Mouse (Mus musculus) lung, embryonic 15.5 days (tissue): Measurements from ENCODE around the gene Peli1. TPM values are rescaled to one million over a fixed set of nuclear protein-coding genes. Genes with fewer than 3 reads are reported as not detected.

Experiments used
- ATAC-seq: fragments of 200-750 bp; cut with Nextera tagmentation; 2 replicates; pipeline ENCODE4 v1.8.0; 2017; ENCODE audit warnings: moderate number of reproducible peaks, borderline replicate concordance; ENCODE audit not compliant: low FRiP score, low TSS enrichment; ENCODE audit errors: extremely low read depth
- H3K27ac ChIP-seq: fragments of 300-500 bp; sonication (generic); 2 replicates; pipeline ENCODE4 v1.5.1; 2015; ENCODE audit warnings: moderate library complexity, mild to moderate bottlenecking, inconsistent platforms
- H3K27me3 ChIP-seq: fragments of 300-500 bp; sonication (generic); 2 replicates; pipeline ENCODE4 v1.6.1; 2015; ENCODE audit warnings: inconsistent platforms
- H3K36me3 ChIP-seq: fragments of 300-500 bp; sonication (generic); 2 replicates; pipeline ENCODE4 v1.6.1; 2015; ENCODE audit warnings: inconsistent platforms
- H3K4me1 ChIP-seq: fragments of 300-500 bp; sonication (generic); 2 replicates; pipeline ENCODE4 v1.6.1; 2015; ENCODE audit warnings: inconsistent platforms
- H3K4me2 ChIP-seq: fragments of 300-500 bp; sonication (generic); 2 replicates; pipeline ENCODE4 v1.6.1; 2015; ENCODE audit warnings: inconsistent platforms, mild to moderate bottlenecking, moderate library complexity
- H3K4me3 ChIP-seq: fragments of 300-500 bp; sonication (generic); 2 replicates; pipeline ENCODE4 v1.5.1; 2015; ENCODE audit warnings: mild to moderate bottlenecking, inconsistent platforms
- H3K9ac ChIP-seq: fragments of 300-500 bp; sonication (generic); 2 replicates; pipeline ENCODE4 v1.6.1; 2015; ENCODE audit warnings: inconsistent platforms
- H3K9me3 ChIP-seq: fragments of 300-500 bp; sonication (generic); 2 replicates; pipeline ENCODE4 v1.6.1; 2016; ENCODE audit warnings: inconsistent platforms
- WGBS: fragments of 180-500 bp; shearing (Covaris S2); methylation state at CpG from one replicate; pipeline ENCODE4 v1.1.7; 2015; 5-methylcytosine and 5-hydroxymethylcytosine counted together
- polyA plus RNA-seq: library from polyadenylated mRNA; unstranded; fragments of >200 nt; fragmentation: Nextera tagmentation; extraction: Ambion mirVana; gene quantifications from 2 replicates; pipeline ENCODE4 v1.2.1, GENCODE M21; 2015

Gene Peli1
- polyA plus RNA-seq, 1 experiment from 2014 or later: 55.3 TPM

DNA sequence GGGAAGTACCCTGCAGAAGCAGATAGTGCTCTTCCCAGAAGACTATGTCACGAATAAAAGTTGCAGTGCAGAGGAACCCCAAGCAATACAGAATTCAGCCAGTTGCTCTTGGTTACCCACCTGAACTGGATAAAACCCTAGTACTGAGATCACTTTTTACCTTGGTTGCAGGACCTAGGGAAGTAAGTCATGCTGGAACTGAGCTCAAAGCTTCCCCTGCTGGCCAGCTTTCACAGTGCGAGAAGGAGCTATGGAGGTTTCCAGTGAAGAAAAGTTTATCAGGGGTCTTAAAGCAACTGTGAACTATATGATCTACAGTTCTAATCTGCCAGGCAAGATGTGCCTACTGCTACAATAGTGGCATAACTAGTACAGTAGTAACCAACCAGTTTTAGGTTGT is 5.5 kb downstream of the Peli1 start:
- Histone ChIP-seq H3K9me3 (no peaks in the 10 kb centered on the region), H3K4me3 (no peak overlapping the region), H3K9ac (no peak overlapping the region), H3K4me1 (peaks cover 14% of the 10 kb centered on the region), H3K36me3 (no peaks in the 10 kb centered on the region), H3K4me2 (no peak overlapping the region), H3K27me3 (no peaks in the 10 kb centered on the region), H3K27ac (no peak overlapping the region)
- ATAC-seq: no peak
- 96% methylated on average over 2 of the region's 2 CpGs for WGBS

GRCm38 (mm10) chr11:21098457-21098856 is 7.4 kb downstream of the Peli1 start:
- H3K4me2 ChIP-seq: no peak overlapping the region
- no peaks in the 10 kb centered on the region for H3K36me3 ChIP-seq
- ATAC-seq: no peak
- H3K27me3 ChIP-seq: no peaks in the 10 kb centered on the region
- H3K4me3 ChIP-seq: no peak overlapping the region
- WGBS: 72% methylated on average over 2 of the region's 2 CpGs
- H3K4me1 ChIP-seq: peaks cover 12% of the 10 kb centered on the region
- H3K9me3 ChIP-seq: no peaks in the 10 kb centered on the region
- no peak overlapping the region for H3K9ac ChIP-seq
- H3K27ac ChIP-seq: no peak overlapping the region

GRCm38 (mm10) chr11:21100704-21101103 is 9.6 kb downstream of the Peli1 start:
- Histone ChIP-seq H3K27ac (no peak overlapping the region), H3K4me1 (peaks cover 17% of the 10 kb centered on the region; the same call in 1 of the 2 replicates), H3K4me2 (no peak overlapping the region), H3K4me3 (no peak overlapping the region), H3K36me3 (no peaks in the 10 kb centered on the region), H3K27me3 (no peaks in the 10 kb centered on the region), H3K9me3 (no peaks in the 10 kb centered on the region), H3K9ac (no peak overlapping the region)
- no peak for ATAC-seq
- WGBS: 92% methylated on average over 1 of the region's 1 CpGs

GRCm38 (mm10) chr11:21101286-21101685 is 10.2 kb downstream of the Peli1 start:
- no peaks in the 10 kb centered on the region for H3K9me3 ChIP-seq
- no peak overlapping the region for H3K4me2 ChIP-seq
- H3K4me3 ChIP-seq: no peak overlapping the region
- H3K4me1 ChIP-seq: peaks cover 17% of the 10 kb centered on the region; the same call in 1 of the 2 replicates
- no peak overlapping the region for H3K27ac ChIP-seq
- whole genome bisulfite sequencing: 76% methylated on average over 4 of the region's 4 CpGs
- H3K9ac ChIP-seq: no peak overlapping the region
- no peaks in the 10 kb centered on the region for H3K27me3 ChIP-seq
- ATAC-seq: no peak
- H3K36me3 ChIP-seq: no peaks in the 10 kb centered on the region

DNA sequence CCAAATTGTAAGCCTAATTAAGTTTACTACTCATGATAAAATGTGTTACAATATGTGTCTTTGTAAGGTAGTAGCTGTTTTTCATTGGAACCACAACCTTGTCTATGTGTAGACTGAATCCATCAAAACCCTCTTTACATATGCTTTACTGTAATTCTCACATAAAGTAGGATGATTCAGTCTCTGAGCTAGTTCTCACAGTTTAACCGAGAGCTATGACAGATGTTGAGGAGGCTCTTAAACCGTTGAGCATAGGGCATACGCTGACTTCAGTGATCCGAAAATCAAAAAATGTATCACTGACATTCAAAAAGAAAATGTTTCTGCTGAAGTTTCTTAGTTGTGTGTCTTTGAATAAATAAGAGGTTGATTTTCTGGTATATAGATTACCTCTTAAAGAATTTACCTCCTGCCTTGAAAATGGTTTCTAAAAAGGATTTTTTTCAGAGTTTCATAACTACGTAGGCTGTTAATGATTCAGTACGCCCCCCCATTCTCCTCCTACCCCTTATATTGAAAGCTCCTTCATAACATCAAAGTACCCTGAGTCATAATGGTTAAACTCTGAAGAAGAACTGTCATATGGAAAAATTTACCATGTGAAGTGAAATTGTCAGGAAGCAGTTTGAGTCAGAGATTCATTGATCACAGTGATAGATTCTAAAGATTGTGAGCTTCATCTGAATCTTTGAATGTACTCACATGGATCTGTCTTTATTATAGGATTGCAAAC is 11.3 kb downstream of the Peli1 start:
- no peak overlapping the region for H3K4me3 ChIP-seq
- no peak overlapping the region for H3K4me2 ChIP-seq
- no peaks in the 10 kb centered on the region for H3K27me3 ChIP-seq
- no peak overlapping the region for H3K27ac ChIP-seq
- H3K9ac ChIP-seq: no peak overlapping the region
- H3K36me3 ChIP-seq: 0 out of 2 replicates have a peak, but pooled peaks cover 3% of the 10 kb centered on the region
- 81% methylated on average over 6 of the region's 6 CpGs for WGBS
- H3K4me1 ChIP-seq: peaks cover 17% of the 10 kb centered on the region; the same call in 1 of the 2 replicates
- no peaks in the 10 kb centered on the region for H3K9me3 ChIP-seq
- no peak for ATAC-seq

DNA sequence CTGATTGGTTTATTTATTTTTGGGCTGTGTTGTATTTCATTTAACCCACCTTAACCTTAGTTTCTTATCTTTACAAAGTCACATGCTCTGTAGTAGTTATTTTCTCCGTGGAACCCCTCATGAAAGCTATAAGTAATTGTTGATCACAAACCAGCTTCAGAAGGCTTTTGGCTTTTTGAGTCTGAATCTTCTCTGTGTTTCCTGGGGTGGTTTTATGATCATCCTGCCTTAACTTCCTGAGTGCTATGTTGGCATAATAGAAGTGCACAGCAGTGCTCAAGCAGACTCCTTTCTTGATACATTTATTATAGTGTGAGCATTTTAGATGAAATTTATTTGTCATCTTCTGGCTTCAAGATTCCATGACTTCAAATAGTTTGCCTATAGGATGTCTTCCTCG is 12.1 kb downstream of the Peli1 start:
- no peak for ATAC-seq
- Histone ChIP-seq H3K4me2 (no peak overlapping the region), H3K27me3 (no peaks in the 10 kb centered on the region), H3K9ac (no peak overlapping the region), H3K4me3 (no peak overlapping the region), H3K27ac (no peak overlapping the region), H3K4me1 (peaks cover 16% of the 10 kb centered on the region; the same call in 1 of the 2 replicates), H3K9me3 (no peaks in the 10 kb centered on the region), H3K36me3 (0 out of 2 replicates have a peak, but pooled peaks cover 3% of the 10 kb centered on the region)
- WGBS: 67% methylated on average over 2 of the region's 2 CpGs

DNA sequence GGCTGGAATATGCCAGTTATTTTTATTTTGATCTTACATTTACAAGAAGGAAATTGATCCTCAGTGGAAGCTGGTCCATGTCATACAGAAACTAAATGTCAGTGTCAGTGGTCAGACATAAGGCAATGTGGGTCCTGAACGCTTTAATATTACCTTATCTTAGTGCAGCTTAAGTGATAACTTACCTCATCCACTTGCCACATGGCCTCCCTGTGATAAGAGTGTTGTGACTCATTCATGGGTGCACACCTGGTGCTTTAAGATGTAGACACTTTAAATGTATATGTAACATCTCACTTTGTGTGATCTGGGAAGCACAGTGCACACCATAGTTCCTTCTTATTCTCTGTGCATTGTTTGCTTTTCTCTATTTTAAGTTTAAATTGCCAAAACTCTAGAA is 14.3 kb downstream of the Peli1 start:
- no peak for ATAC-seq
- Histone ChIP-seq H3K27me3 (no peaks in the 10 kb centered on the region), H3K4me2 (no peak overlapping the region), H3K4me3 (no peak overlapping the region), H3K36me3 (0 out of 2 replicates have a peak, but pooled peaks cover 3% of the 10 kb centered on the region), H3K9ac (no peak overlapping the region), H3K4me1 (peaks cover 17% of the 10 kb centered on the region; the same call in 1 of the 2 replicates), H3K27ac (no peak overlapping the region), H3K9me3 (no peaks in the 10 kb centered on the region)
- WGBS: 48% methylated on average over 1 of the region's 1 CpGs

DNA sequence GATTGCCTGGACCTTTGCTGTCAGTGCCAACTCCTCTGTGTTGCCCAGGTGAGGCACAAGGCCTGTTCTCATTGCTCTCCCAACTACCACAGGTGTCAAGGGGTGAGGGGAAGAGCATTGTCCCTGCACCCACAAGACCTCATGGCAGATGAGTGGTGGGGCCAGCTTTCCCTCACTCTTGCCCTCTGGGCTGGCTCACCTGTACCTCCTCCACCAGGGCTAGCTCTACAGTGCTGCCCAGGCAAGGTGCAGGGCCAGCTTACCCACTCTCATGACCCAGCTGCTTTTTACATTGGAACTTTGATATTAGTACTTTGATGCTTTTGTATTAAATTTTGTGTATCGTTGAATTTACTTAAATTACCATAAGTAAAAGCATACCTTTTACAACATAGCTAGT is 16.0 kb downstream of the Peli1 start:
- Histone ChIP-seq H3K27ac (no peak overlapping the region), H3K36me3 (0 out of 2 replicates have a peak, but pooled peaks cover 3% of the 10 kb centered on the region), H3K9me3 (no peaks in the 10 kb centered on the region), H3K4me2 (no peak overlapping the region), H3K27me3 (no peaks in the 10 kb centered on the region), H3K4me3 (no peak overlapping the region), H3K9ac (no peak overlapping the region), H3K4me1 (peaks cover 17% of the 10 kb centered on the region; the same call in 1 of the 2 replicates)
- no peak for ATAC-seq
- 98% methylated on average over 1 of the region's 1 CpGs for WGBS

DNA sequence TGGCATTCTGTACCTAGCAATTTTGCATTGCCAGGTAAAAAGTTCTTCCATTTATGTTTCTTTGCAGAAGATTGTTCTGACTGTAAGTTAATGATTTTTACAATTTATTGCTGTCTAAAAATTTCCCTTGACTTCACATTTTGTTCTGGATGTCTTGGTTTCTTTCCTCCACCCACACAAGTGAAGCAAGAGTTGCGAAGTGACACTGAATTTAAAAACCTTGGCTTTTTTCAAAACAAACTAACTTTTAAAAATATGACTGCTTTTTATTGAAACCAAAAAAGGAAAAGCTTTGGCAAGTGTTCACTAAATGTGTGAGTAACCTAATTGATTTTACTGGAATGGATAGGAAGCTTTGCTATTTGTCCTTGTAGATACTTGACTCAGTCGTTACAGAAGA is 18.2 kb downstream of the Peli1 start:
- no peak for ATAC-seq
- WGBS: 84% methylated on average over 2 of the region's 2 CpGs
- H3K27ac ChIP-seq: no peak overlapping the region
- no peak overlapping the region for H3K4me3 ChIP-seq
- no peaks in the 10 kb centered on the region for H3K27me3 ChIP-seq
- H3K4me1 ChIP-seq: peaks cover 17% of the 10 kb centered on the region; the same call in 1 of the 2 replicates
- H3K36me3 ChIP-seq: 0 out of 2 replicates have a peak, but pooled peaks cover 3% of the 10 kb centered on the region
- H3K9me3 ChIP-seq: no peaks in the 10 kb centered on the region
- no peak overlapping the region for H3K4me2 ChIP-seq
- H3K9ac ChIP-seq: no peak overlapping the region

DNA sequence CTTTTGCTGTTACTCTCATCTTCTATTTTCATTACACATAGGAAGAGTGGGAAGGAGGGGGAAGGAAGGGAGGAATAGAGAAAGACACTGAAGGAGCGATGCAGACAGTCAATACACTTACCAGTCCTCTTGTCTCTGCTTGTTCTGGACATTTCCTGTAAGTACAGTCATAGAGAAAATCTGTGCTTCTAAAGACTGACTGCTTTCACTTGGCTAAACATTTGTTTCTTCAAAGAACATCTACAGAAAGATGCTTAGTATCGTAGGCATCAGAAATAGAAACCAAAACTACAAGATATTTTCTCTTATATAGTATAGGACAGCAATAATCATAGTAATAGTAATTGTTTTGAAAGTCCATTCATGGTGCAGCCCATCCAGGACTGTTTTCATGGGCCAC is 23.4 kb downstream of the Peli1 start:
- Histone ChIP-seq H3K4me3 (no peak overlapping the region), H3K4me2 (no peak overlapping the region), H3K9me3 (no peaks in the 10 kb centered on the region), H3K27ac (no peak overlapping the region), H3K36me3 (no peaks in the 10 kb centered on the region), H3K4me1 (peaks cover 7% of the 10 kb centered on the region; the same call in 1 of the 2 replicates), H3K9ac (no peak overlapping the region), H3K27me3 (no peaks in the 10 kb centered on the region)
- 86% methylated on average over 2 of the region's 2 CpGs for WGBS
- no peak for ATAC-seq

DNA sequence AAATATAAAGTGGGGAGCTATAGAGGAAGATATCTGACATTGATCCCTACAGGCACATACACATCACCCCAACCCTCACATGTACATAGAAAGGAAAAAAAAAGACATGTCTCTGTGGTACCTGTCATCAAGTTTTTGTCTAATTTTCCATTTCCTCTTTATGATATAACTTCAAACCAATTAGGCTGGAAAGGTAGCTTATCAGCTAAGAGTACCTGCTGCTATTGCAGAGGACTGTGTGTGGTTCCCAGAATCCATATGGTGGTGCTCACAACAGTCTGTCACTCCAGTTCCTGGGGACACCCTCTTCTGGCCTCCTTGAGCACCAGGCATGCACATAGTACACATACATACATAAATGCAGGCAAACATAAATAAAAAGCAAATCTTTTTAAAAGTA is 24.7 kb downstream of the Peli1 start:
- peaks cover 9% of the 10 kb centered on the region; the same call in 1 of the 2 replicates for H3K4me1 ChIP-seq
- no peak for ATAC-seq

GRCm38 (mm10) chr11:21116623-21117295 is 25.7 kb downstream of the Peli1 start:
- H3K27me3 ChIP-seq: no peaks in the 10 kb centered on the region
- no peaks in the 10 kb centered on the region for H3K9me3 ChIP-seq
- no peak overlapping the region for H3K27ac ChIP-seq
- no peak overlapping the region for H3K4me3 ChIP-seq
- H3K36me3 ChIP-seq: no peaks in the 10 kb centered on the region
- no peak overlapping the region for H3K4me2 ChIP-seq
- no peak overlapping the region for H3K9ac ChIP-seq
- WGBS: 77% methylated on average over 3 of the region's 3 CpGs
- peaks cover 9% of the 10 kb centered on the region; the same call in 1 of the 2 replicates for H3K4me1 ChIP-seq
- ATAC-seq: no peak

More for the DNA sequence above, 24.7 kb downstream of the Peli1 start:
- Histone ChIP-seq H3K4me3 (no peak overlapping the region), H3K9me3 (no peaks in the 10 kb centered on the region), H3K9ac (no peak overlapping the region), H3K27me3 (no peaks in the 10 kb centered on the region), H3K36me3 (no peaks in the 10 kb centered on the region), H3K4me2 (no peak overlapping the region), H3K27ac (no peak overlapping the region)
